Mouse (Mus musculus) heart, embryonic 11.5 days (tissue): ENCODE data around the gene Agfg1. TPM values are rescaled to one million over a fixed set of nuclear protein-coding genes. Genes with fewer than 3 reads are reported as not detected.
A peak's percentile ranks its signal among the peaks of the same experiment; 100 is the strongest.

Experiments used
- ATAC-seq: fragments of 200-750 bp; cut with Nextera tagmentation; replicated peaks from 2 replicates; pipeline ENCODE4 v1.8.0; 2017; ENCODE audit warnings: moderate library complexity; ENCODE audit not compliant: insufficient number of reproducible peaks, low FRiP score, low TSS enrichment
- H3K27ac ChIP-seq: fragments of 300-500 bp; sonication (generic); 2 replicates; pipeline ENCODE4 v1.5.1; 2014; ENCODE audit warnings: mild to moderate bottlenecking, low read depth, low read length
- H3K27me3 ChIP-seq: fragments of 300-500 bp; sonication (generic); 2 replicates; pipeline ENCODE4 v1.6.1; 2014; ENCODE audit warnings: mild to moderate bottlenecking, low read length, mixed read lengths; ENCODE audit not compliant: control insufficient read depth, insufficient read depth
- H3K36me3 ChIP-seq: fragments of 300-500 bp; sonication (generic); 2 replicates; pipeline ENCODE4 v1.6.1; 2014; ENCODE audit warnings: mild to moderate bottlenecking, low read length, moderate library complexity, mixed read lengths; ENCODE audit not compliant: control insufficient read depth, insufficient read depth
- H3K4me1 ChIP-seq: fragments of 300-500 bp; sonication (generic); 2 replicates; pipeline ENCODE4 v1.6.1; 2014; ENCODE audit warnings: low read length; ENCODE audit not compliant: control insufficient read depth, insufficient read depth
- H3K4me2 ChIP-seq: fragments of 300-500 bp; sonication (generic); 2 replicates; pipeline ENCODE4 v1.6.1; 2014; ENCODE audit warnings: mild to moderate bottlenecking, moderate library complexity
- H3K4me3 ChIP-seq: fragments of 300-500 bp; sonication (generic); 2 replicates; pipeline ENCODE4 v1.5.1; 2014; ENCODE audit warnings: low read depth, low read length
- H3K9ac ChIP-seq: fragments of 300-500 bp; sonication (generic); 2 replicates; pipeline ENCODE4 v1.6.1; 2014; ENCODE audit warnings: mild to moderate bottlenecking, low read depth, low read length, moderate library complexity
- H3K9me3 ChIP-seq: fragments of 300-500 bp; sonication (generic); replicated peaks from 2 replicates; pipeline ENCODE4 v1.6.1; 2016; ENCODE audit warnings: low read length; ENCODE audit not compliant: control insufficient read depth
- WGBS: fragments of 180-500 bp; shearing (Covaris S2); extraction: QIAGEN DNeasy Blood & Tissue Kit; methylation state at CpG from one replicate; pipeline ENCODE4 v1.1.7; 2014; ENCODE audit not compliant: insufficient replicate concordance; 5-methylcytosine and 5-hydroxymethylcytosine counted together
- polyA plus RNA-seq: library from polyadenylated mRNA; unstranded; fragments of >200 nt; fragmentation: Nextera tagmentation; extraction: Ambion mirVana; gene quantifications from 2 replicates; pipeline ENCODE4 v1.2.1, GENCODE M21; 2014

Agfg1 gene
- polyA plus RNA-seq, 1 experiment from 2014 or later: 42.2 TPM

DNA sequence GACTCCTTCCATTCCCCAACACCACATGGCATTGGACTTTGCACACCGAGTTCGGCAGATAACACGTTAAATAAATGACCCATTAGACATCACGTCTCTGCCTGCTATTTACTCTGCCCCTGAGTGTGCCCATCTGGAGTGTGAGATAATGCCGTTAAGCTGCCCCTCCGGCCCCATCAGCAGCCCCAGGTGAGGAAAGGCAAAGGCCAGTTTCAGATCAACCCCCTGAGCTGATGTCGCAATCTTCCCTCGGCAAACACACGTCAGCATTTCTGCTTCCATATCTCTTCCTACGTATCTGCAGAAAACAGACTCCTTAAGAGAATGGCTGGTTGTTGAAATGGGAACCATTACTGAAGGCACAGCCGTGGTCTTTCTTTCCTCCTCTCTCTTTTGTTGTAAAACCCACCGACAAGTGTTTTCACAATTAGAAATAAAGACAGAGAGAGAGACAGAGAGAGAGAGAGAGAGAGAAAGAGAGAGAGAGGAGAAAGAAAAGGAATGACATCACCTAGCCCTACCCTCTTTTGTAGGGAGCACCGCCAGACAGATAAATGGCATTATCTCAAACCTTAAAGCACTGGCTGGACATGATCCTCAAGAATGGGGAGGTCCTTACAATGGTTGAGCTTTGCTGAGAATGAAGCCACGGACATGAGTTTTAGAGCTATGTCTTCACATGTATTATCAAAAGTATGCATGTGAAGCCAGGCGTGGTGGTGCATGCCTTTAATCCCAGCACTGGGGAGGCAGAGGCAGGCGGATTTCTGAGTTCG lies 23.2 kb upstream of the Agfg1 start:
- WGBS: 23% methylated on average over 16 of the region's 17 CpGs
- H3K27ac ChIP-seq: peak overlapping the region; percentile 74
- ATAC-seq: peak; percentile 88
- H3K4me1 ChIP-seq: peaks cover 18% of the 10 kb centered on the region
- H3K4me3 ChIP-seq: peak overlapping the region; percentile 23
- 0 out of 2 replicates have a peak overlapping the region, but pooled peaks have one; percentile 34 for H3K9ac ChIP-seq
- H3K4me2 ChIP-seq: peak overlapping the region; percentile 58
- H3K9me3 ChIP-seq: no peaks in the 10 kb centered on the region
- no peaks in the 10 kb centered on the region for H3K36me3 ChIP-seq
- H3K27me3 ChIP-seq: no peaks in the 10 kb centered on the region

DNA sequence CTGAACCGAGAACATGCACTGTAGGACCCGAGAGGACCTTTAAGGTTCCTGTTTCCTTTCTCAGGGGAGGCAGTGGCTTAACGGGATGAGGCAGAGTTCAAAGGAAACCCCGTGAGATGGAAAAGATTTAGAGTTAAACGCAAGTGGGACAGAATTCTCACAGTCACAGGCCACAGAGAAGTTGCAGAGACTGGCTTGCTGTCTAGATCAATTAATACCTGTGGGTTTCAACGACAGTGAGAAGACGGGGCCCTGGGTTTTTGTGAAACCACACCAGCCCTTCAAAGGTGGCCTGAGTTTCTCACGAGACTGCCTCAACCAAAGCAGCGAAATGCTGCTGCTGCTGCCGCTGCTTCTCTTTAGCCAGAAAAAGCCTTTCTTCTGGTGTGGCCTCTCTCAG lies 19.9 kb upstream of the Agfg1 start:
- Histone ChIP-seq H3K4me1 (peaks cover 18% of the 10 kb centered on the region), H3K27me3 (no peaks in the 10 kb centered on the region), H3K27ac (peak overlapping the region; percentile 70), H3K36me3 (no peaks in the 10 kb centered on the region), H3K9me3 (no peaks in the 10 kb centered on the region), H3K4me3 (no peak overlapping the region), H3K9ac (peak overlapping the region; percentile 58; the same call in 1 of the 2 replicates), H3K4me2 (no peak overlapping the region)
- no peak for ATAC-seq
- 46% methylated on average over 10 of the region's 10 CpGs for WGBS

- no peak overlapping the region for H3K4me3 ChIP-seq
Measured at GRCm38 (mm10) chr1:82820179-82820578, 19.1 kb upstream of the Agfg1 start.

DNA sequence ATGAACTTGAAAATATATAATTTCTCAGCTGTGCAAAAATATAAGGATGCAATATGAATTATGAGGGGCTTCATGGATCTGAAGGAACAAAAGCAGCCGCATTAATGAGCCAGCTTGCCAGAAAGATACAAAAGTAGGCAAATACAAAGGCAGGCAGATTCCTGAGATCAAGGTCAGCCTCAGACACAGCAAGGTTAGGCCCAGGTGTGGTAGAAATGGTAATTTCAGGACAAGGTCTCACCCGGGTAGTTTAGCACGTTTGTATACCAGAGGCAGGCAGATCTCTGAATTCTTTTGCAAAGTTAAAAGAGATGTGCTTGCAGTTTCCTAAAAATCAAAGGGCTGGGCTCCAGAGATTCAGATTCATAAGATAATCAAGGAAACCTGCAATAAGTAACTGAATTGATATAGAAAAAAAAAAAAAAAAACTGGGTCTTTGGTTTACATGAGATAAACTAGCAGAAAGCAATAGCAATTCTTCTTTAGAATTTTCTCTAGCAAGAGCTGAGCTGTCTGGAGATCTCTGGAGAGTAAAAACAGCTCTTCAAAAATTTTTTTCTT lies 18.6 kb upstream of the Agfg1 start:
- no peaks in the 10 kb centered on the region for H3K9me3 ChIP-seq
- H3K27ac ChIP-seq: peak overlapping the region; percentile 70; the same call in 1 of the 2 replicates
- no peaks in the 10 kb centered on the region for H3K27me3 ChIP-seq
- H3K4me2 ChIP-seq: peak overlapping the region; percentile 52; the same call in 1 of the 2 replicates
- peaks cover 16% of the 10 kb centered on the region for H3K4me1 ChIP-seq
- no peak overlapping the region for H3K9ac ChIP-seq
- ATAC-seq: no peak
- no peaks in the 10 kb centered on the region for H3K36me3 ChIP-seq
- 76% methylated on average over 3 of the region's 3 CpGs for WGBS
- no peak overlapping the region for H3K4me3 ChIP-seq

More at GRCm38 (mm10) chr1:82820179-82820578, 19.1 kb upstream of the Agfg1 start:
- Histone ChIP-seq H3K4me2 (peak overlapping the region; percentile 52), H3K36me3 (no peaks in the 10 kb centered on the region), H3K27me3 (no peaks in the 10 kb centered on the region), H3K4me1 (peaks cover 18% of the 10 kb centered on the region), H3K27ac (peak overlapping the region; percentile 70), H3K9ac (no peak overlapping the region), H3K9me3 (no peaks in the 10 kb centered on the region)
- 31% methylated on average over 15 of the region's 15 CpGs for WGBS
- peak; percentile 76 for ATAC-seq

- Histone ChIP-seq H3K9ac (no peak overlapping the region), H3K27me3 (no peaks in the 10 kb centered on the region), H3K4me2 (no peak overlapping the region), H3K27ac (no peak overlapping the region), H3K4me1 (peaks cover 14% of the 10 kb centered on the region), H3K4me3 (no peak overlapping the region), H3K36me3 (no peaks in the 10 kb centered on the region), H3K9me3 (no peaks in the 10 kb centered on the region)
- no peak for ATAC-seq
- WGBS: 87% methylated on average over 3 of the region's 3 CpGs
Measured at GRCm38 (mm10) chr1:82821846-82822245, 17.4 kb upstream of the Agfg1 start.

DNA sequence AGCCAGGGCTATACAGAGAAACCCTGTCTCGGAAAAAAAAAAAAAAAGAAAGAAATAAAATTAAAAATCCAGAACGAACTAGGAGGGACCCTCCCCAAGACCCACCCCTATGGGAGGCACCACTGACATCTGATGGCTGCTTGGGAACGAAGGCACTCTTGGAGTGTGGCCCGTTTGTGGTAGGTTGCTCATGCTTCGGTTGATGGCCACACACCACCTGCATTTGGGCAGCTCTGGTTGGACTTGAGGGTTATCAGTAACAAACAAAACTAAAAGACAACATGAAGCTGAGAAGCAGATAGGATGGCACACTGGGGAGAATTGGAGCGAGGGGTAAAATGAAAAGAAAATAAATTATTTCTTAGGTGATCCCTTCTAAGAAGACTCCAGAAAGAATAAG lies 15.1 kb upstream of the Agfg1 start:
- Histone ChIP-seq H3K4me1 (peaks cover 14% of the 10 kb centered on the region), H3K4me3 (no peak overlapping the region), H3K9ac (no peak overlapping the region), H3K4me2 (no peak overlapping the region), H3K36me3 (no peaks in the 10 kb centered on the region), H3K27ac (no peak overlapping the region), H3K27me3 (no peaks in the 10 kb centered on the region), H3K9me3 (no peaks in the 10 kb centered on the region)
- 76% methylated on average over 6 of the region's 6 CpGs for WGBS
- no peak for ATAC-seq

GRCm38 (mm10) chr1:82825256-82825655 lies 14.0 kb upstream of the Agfg1 start:
- H3K4me3 ChIP-seq: no peak overlapping the region
- WGBS: 74% methylated on average over 2 of the region's 2 CpGs
- H3K9me3 ChIP-seq: no peaks in the 10 kb centered on the region
- ATAC-seq: peak; percentile 68; the same call in 1 of the 2 replicates
- H3K27me3 ChIP-seq: no peaks in the 10 kb centered on the region
- H3K4me1 ChIP-seq: peaks cover 3% of the 10 kb centered on the region
- peak overlapping the region; percentile 37; the same call in 1 of the 2 replicates for H3K27ac ChIP-seq
- H3K9ac ChIP-seq: no peak overlapping the region
- no peaks in the 10 kb centered on the region for H3K36me3 ChIP-seq
- no peak overlapping the region for H3K4me2 ChIP-seq

DNA sequence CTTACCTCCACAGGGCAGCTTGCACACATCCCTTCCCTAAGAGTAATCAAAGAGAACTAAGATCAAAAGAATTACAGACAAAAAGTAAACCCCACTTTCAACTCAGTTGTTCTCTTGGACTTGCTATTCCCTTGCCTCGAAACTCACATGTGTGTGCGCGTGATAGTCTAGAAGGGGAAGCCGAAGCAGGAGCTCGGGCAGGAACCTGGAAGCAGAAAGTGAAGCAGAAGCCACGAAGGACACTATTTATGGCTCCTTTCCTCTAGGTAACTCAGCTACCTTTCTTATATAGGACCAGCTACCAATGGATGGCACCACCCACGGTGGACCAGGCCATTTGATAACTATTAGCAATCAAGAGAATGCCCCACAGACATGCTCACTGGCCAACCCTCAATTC lies 13.5 kb upstream of the Agfg1 start:
- Histone ChIP-seq H3K4me1 (peaks cover 2% of the 10 kb centered on the region; the same call in 1 of the 2 replicates), H3K36me3 (no peaks in the 10 kb centered on the region), H3K4me2 (no peak overlapping the region), H3K27ac (no peak overlapping the region), H3K27me3 (no peaks in the 10 kb centered on the region), H3K4me3 (no peak overlapping the region), H3K9ac (no peak overlapping the region), H3K9me3 (no peaks in the 10 kb centered on the region)
- 84% methylated on average over 7 of the region's 7 CpGs for WGBS
- ATAC-seq: no peak
